ENCODE assay signal across 8 mouse cellular contexts in the genomic region with DNA sequence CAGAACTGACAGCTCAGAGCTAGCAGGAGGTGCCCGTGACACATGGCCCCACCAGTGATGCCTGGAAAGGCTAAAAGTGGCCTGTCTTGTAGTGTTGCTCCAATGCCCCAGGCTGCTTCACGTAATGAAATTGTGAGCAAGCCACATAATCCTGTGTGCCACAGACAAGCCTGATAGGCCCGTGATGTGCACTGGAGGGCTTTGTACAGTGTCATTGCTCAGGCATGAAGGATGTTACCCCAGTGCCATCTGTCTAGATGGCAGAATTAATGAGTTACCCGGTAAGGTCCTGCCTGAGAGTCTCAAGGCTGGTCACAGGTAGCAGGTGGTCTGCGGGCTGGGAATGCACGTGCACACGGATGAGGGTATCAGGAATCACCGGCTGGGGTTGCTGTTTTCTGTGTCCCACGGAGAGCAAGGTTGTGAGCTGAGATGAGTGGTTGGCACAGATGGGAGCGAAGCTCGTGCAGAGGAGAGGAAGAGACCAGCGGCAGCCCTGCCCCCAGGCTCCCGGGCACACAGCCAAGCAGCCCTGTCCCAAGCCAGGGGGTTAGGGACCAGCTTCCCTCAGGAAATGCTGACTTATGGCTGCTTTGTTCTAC. TPM values are rescaled to one million over a fixed set of nuclear protein-coding genes. Genes with fewer than 3 reads are reported as not detected.
DNase-seq lines count a peak whose midpoint lies in the region; ATAC-seq and TF ChIP-seq lines count a peak whose summit lies in the region.
"Had no signal": no experiment of that assay in that cellular context is flagged by ENCODE, and none has a peak within 500 bp of the region (broad histone marks: within the 10 kb centered on the region; RNA-seq: fewer than 3 reads in every experiment).

No protein-coding gene starts in this region.

- peak; percentile 63 to 78 for DNase-seq in adrenal gland, adult 18-20 months (ENCODE audit: low spot score in 2 of 2)
- DNase-seq in brain, adult 2 months (ENCODE audit: low read depth, low spot score) = peak; percentile 70
- peak; percentile 54 to 60 for DNase-seq in layer of hippocampus, postnatal 14 days (ENCODE audit: low spot score in 2 of 2)
- DNase-seq in lung, postnatal 0 days (ENCODE audit: low spot score) = peak; percentile 68
- DNase-seq in T-cell, adult 2 months (ENCODE audit: low spot score) = no peak

- WGBS in forebrain, embryonic 16.5 days = 50% methylated on average over 13 of the region's 13 CpGs
- WGBS in lung, postnatal 0 days = 31% methylated on average over 13 of the region's 13 CpGs

- TF ChIP-seq CTCF in lung, postnatal 0 days (IDR thresholded peaks at IDR 0.05) = no peak

- H3K9ac ChIP-seq in forebrain, embryonic 16.5 days (replicated peaks; ENCODE audit: low read depth, low read length) = 0 out of 2 replicates have a peak overlapping the region, but pooled peaks have one; percentile 5
- H3K9ac ChIP-seq in lung, postnatal 0 days (replicated peaks; ENCODE audit: low read depth) = 0 out of 2 replicates have a peak overlapping the region, but pooled peaks have one; percentile 80

- peak; percentile 55; the same call in 1 of the 2 replicates for ATAC-seq in forebrain, embryonic 16.5 days
- ATAC-seq in hematopoietic stem cell, adult 5-6 weeks (replicated peaks in 1 of 2; ENCODE audit: insufficient read depth in 1 of 2, low FRiP score in 2 of 2, low TSS enrichment in 1 of 2, low read depth in 1 of 2, poor library complexity in 2 of 2, severe bottlenecking in 2 of 2) = peak; percentile 33 to 66; a peak in 2 of 4 replicates
- ATAC-seq in lung, postnatal 0 days = peak; percentile 37

- peak overlapping the region; percentile 16; the same call in 1 of the 2 replicates for H3K27ac ChIP-seq in forebrain, embryonic 16.5 days (ENCODE audit: low read length)
- H3K27ac ChIP-seq in lung, postnatal 0 days (ENCODE audit: low read length) = peak overlapping the region; percentile 96; the same call in 1 of the 2 replicates

- H3K4me2 ChIP-seq in forebrain, embryonic 16.5 days (ENCODE audit: low read length) = no peak overlapping the region
- peak overlapping the region; percentile 70 for H3K4me2 ChIP-seq in lung, postnatal 0 days (replicated peaks; ENCODE audit: low read depth, low read length)

- H3K4me3 ChIP-seq in forebrain, embryonic 16.5 days (replicated peaks; ENCODE audit: low read length) = no peak overlapping the region
- peak overlapping the region; percentile 64 for H3K4me3 ChIP-seq in lung, postnatal 0 days (ENCODE audit: low read depth, low read length)

- H3K9me3 ChIP-seq in forebrain, embryonic 16.5 days (ENCODE audit: control insufficient read depth, low read length) = no peaks in the 10 kb centered on the region
- no peaks in the 10 kb centered on the region for H3K9me3 ChIP-seq in lung, postnatal 0 days (ENCODE audit: low read length)

- no peaks in the 10 kb centered on the region for H3K36me3 ChIP-seq in forebrain, embryonic 16.5 days (ENCODE audit: control insufficient read depth, insufficient read depth)
- no peaks in the 10 kb centered on the region; the same call in 1 of the 2 replicates for H3K36me3 ChIP-seq in lung, postnatal 0 days (ENCODE audit: insufficient read depth, low read length)

- no peaks in the 10 kb centered on the region for H3K27me3 ChIP-seq in forebrain, embryonic 16.5 days (replicated peaks; ENCODE audit: control insufficient read depth, insufficient read depth, low read length)
- H3K27me3 ChIP-seq in lung, postnatal 0 days (replicated peaks; ENCODE audit: insufficient read depth, low read length) = no peaks in the 10 kb centered on the region

- no peak; the same call in 1 of the 2 replicates for TF ChIP-seq EP300 in lung, postnatal 0 days (IDR thresholded peaks at IDR 0.05)

- peaks cover 14% of the 10 kb centered on the region for H3K4me1 ChIP-seq in forebrain, embryonic 16.5 days (replicated peaks; ENCODE audit: control insufficient read depth, insufficient read depth, low read length)
- H3K4me1 ChIP-seq in lung, postnatal 0 days (ENCODE audit: insufficient read depth, low read depth, low read length) = peaks cover 6% of the 10 kb centered on the region

RNA-seq across cellular contexts. Expression of a gene that starts 5.5 kb away (rescaled TPM):
- 10 to 100 TPM; 43.2 to 45.6 TPM for total RNA-seq in adrenal gland, adult 18-20 months (2021)
- 12.0 and 12.5 TPM in 2 replicates for polyA plus RNA-seq in forebrain, embryonic 16.5 days (2015; fragmentation: Nextera tagmentation; extraction: Ambion mirVana)
- total RNA-seq in hematopoietic stem cell, adult 5-6 weeks (2017) = not detected in 2 replicates
- 10 to 100 TPM; 10.1 to 10.7 TPM for total RNA-seq in layer of hippocampus, postnatal 14 days (2021)
- polyA plus RNA-seq in lung, postnatal 0 days (2015; fragmentation: Nextera tagmentation; extraction: Ambion mirVana) = 186 and 218 TPM in 2 replicates
- total RNA-seq: common myeloid progenitor, adult 5-6 weeks had no signal

RNA-seq across cellular contexts. Expression of a gene that starts 37.9 kb away (rescaled TPM):
- total RNA-seq in adrenal gland, adult 18-20 months (2021) = 10 to 100 TPM; 18.4 to 21.9 TPM
- 47.0 and 62.9 TPM in 2 replicates for polyA plus RNA-seq in forebrain, embryonic 16.5 days (2015; fragmentation: Nextera tagmentation; extraction: Ambion mirVana)
- 22.5 and 28.7 TPM in 2 replicates for total RNA-seq in hematopoietic stem cell, adult 5-6 weeks (2017)
- 10 to 100 TPM; 30.1 to 33.4 TPM for total RNA-seq in layer of hippocampus, postnatal 14 days (2021)
- polyA plus RNA-seq in lung, postnatal 0 days (2015; fragmentation: Nextera tagmentation; extraction: Ambion mirVana) = 13.7 and 13.9 TPM in 2 replicates

RNA-seq across cellular contexts. Expression of a gene that starts 42.7 kb away (rescaled TPM):
- total RNA-seq in adrenal gland, adult 18-20 months (2021) = not detected
- not detected in 2 replicates for polyA plus RNA-seq in forebrain, embryonic 16.5 days (2015; fragmentation: Nextera tagmentation; extraction: Ambion mirVana)
- 0.40 TPM in 1 of 2 replicates, not detected in the other for total RNA-seq in hematopoietic stem cell, adult 5-6 weeks (2017)
- 1 to 10 TPM; 1.4 to 1.6 TPM for total RNA-seq in layer of hippocampus, postnatal 14 days (2021)
- 0.25 and 0.32 TPM in 2 replicates for polyA plus RNA-seq in lung, postnatal 0 days (2015; fragmentation: Nextera tagmentation; extraction: Ambion mirVana)
- total RNA-seq: common myeloid progenitor, adult 5-6 weeks had no signal

RNA-seq across cellular contexts. Expression of a gene that starts 55.3 kb away (rescaled TPM):
- 10 to 100 TPM; 42.0 to 43.7 TPM for total RNA-seq in adrenal gland, adult 18-20 months (2021)
- 30.2 and 34.3 TPM in 2 replicates for polyA plus RNA-seq in forebrain, embryonic 16.5 days (2015; fragmentation: Nextera tagmentation; extraction: Ambion mirVana)
- total RNA-seq in hematopoietic stem cell, adult 5-6 weeks (2017) = 7.0 and 7.7 TPM in 2 replicates
- total RNA-seq in layer of hippocampus, postnatal 14 days (2021) = 10 to 100 TPM; 47.3 to 51.1 TPM
- 18.0 and 19.2 TPM in 2 replicates for polyA plus RNA-seq in lung, postnatal 0 days (2015; fragmentation: Nextera tagmentation; extraction: Ambion mirVana)

Comparison
In these comparisons a context has a peak if more than half of its experiments do, and no peak if none do; other contexts are left out.
1. RNA of a gene that starts 5.5 kb away (total RNA-seq): 43.2 to 45.6 TPM in adrenal gland, adult 18-20 months and 10.1 to 10.7 TPM in layer of hippocampus, postnatal 14 days; not detected in hematopoietic stem cell, adult 5-6 weeks; every median in the first group is over 10 times any median in the second.
2. Peak in every context shown above with its lines, with median percentiles within 50 percentile points of each other: ATAC-seq.